Mouse (Mus musculus): ENCODE results near the gene Ly6g6c. TPM values are rescaled to one million over a fixed set of nuclear protein-coding genes. Genes with fewer than 3 reads are reported as not detected.

Ly6g6c gene
- polyA plus RNA-seq, 1 experiment from 2014 or later = not detected

Other genes with a start within 250 kb of the Ly6g6c start
- gene Stk19, start 228.4 kb upstream of the Ly6g6c start, polyA plus RNA-seq (2015; fragmentation: Illumina TruSeq; extraction: RNeasy Lipid Tissue Mini Kit (QIAGEN cat#74804); ENCODE audit: low read depth, low replicate concordance) = 67.9 TPM
- 37.4 TPM for gene Dxo, start 228.4 kb upstream of the Ly6g6c start, polyA plus RNA-seq (2015; fragmentation: Illumina TruSeq; extraction: RNeasy Lipid Tissue Mini Kit (QIAGEN cat#74804); ENCODE audit: low read depth, low replicate concordance)
- 47.0 TPM for gene Skiv2l, start 215.2 kb upstream of the Ly6g6c start, polyA plus RNA-seq (2015; fragmentation: Illumina TruSeq; extraction: RNeasy Lipid Tissue Mini Kit (QIAGEN cat#74804); ENCODE audit: low read depth, low replicate concordance)
- gene Nelfe, start 215.0 kb upstream of the Ly6g6c start, polyA plus RNA-seq (2015; fragmentation: Illumina TruSeq; extraction: RNeasy Lipid Tissue Mini Kit (QIAGEN cat#74804); ENCODE audit: low read depth, low replicate concordance) = 35.3 TPM
- gene Cfb, start 202.9 kb upstream of the Ly6g6c start, polyA plus RNA-seq (2015; fragmentation: Illumina TruSeq; extraction: RNeasy Lipid Tissue Mini Kit (QIAGEN cat#74804); ENCODE audit: low read depth, low replicate concordance) = 0.31 TPM
- gene Zbtb12, start 185.9 kb upstream of the Ly6g6c start, polyA plus RNA-seq (2015; fragmentation: Illumina TruSeq; extraction: RNeasy Lipid Tissue Mini Kit (QIAGEN cat#74804); ENCODE audit: low read depth, low replicate concordance) = 5.7 TPM
- gene Gm20547, start 183.3 kb upstream of the Ly6g6c start, polyA plus RNA-seq (2015; fragmentation: Illumina TruSeq; extraction: RNeasy Lipid Tissue Mini Kit (QIAGEN cat#74804); ENCODE audit: low read depth, low replicate concordance) = not detected
- gene C2, start 167.1 kb upstream of the Ly6g6c start, polyA plus RNA-seq (2015; fragmentation: Illumina TruSeq; extraction: RNeasy Lipid Tissue Mini Kit (QIAGEN cat#74804); ENCODE audit: low read depth, low replicate concordance) = 1.5 TPM
- gene Ehmt2, start 166.9 kb upstream of the Ly6g6c start, polyA plus RNA-seq (2015; fragmentation: Illumina TruSeq; extraction: RNeasy Lipid Tissue Mini Kit (QIAGEN cat#74804); ENCODE audit: low read depth, low replicate concordance) = 122 TPM
- gene Slc44a4, start 150.9 kb upstream of the Ly6g6c start, polyA plus RNA-seq (2015; fragmentation: Illumina TruSeq; extraction: RNeasy Lipid Tissue Mini Kit (QIAGEN cat#74804); ENCODE audit: low read depth, low replicate concordance) = 0.19 TPM
- 51.2 TPM for gene Neu1, start 134.1 kb upstream of the Ly6g6c start, polyA plus RNA-seq (2015; fragmentation: Illumina TruSeq; extraction: RNeasy Lipid Tissue Mini Kit (QIAGEN cat#74804); ENCODE audit: low read depth, low replicate concordance)
- 8.3 TPM for gene Hspa1b, start 106.2 kb upstream of the Ly6g6c start, polyA plus RNA-seq (2015; fragmentation: Illumina TruSeq; extraction: RNeasy Lipid Tissue Mini Kit (QIAGEN cat#74804); ENCODE audit: low read depth, low replicate concordance)
- not detected for gene Gm20481, start 95.5 kb upstream of the Ly6g6c start, polyA plus RNA-seq (2015; fragmentation: Illumina TruSeq; extraction: RNeasy Lipid Tissue Mini Kit (QIAGEN cat#74804); ENCODE audit: low read depth, low replicate concordance)
- gene Hspa1a, start 93.2 kb upstream of the Ly6g6c start, polyA plus RNA-seq (2015; fragmentation: Illumina TruSeq; extraction: RNeasy Lipid Tissue Mini Kit (QIAGEN cat#74804); ENCODE audit: low read depth, low replicate concordance) = 8.4 TPM
- gene Hspa1l, start 92.7 kb upstream of the Ly6g6c start, polyA plus RNA-seq (2015; fragmentation: Illumina TruSeq; extraction: RNeasy Lipid Tissue Mini Kit (QIAGEN cat#74804); ENCODE audit: low read depth, low replicate concordance) = 0.36 TPM
- gene Lsm2, start 83.5 kb upstream of the Ly6g6c start, polyA plus RNA-seq (2015; fragmentation: Illumina TruSeq; extraction: RNeasy Lipid Tissue Mini Kit (QIAGEN cat#74804); ENCODE audit: low read depth, low replicate concordance) = 26.4 TPM
- 22.8 TPM for gene Vars, start 64.4 kb upstream of the Ly6g6c start, polyA plus RNA-seq (2015; fragmentation: Illumina TruSeq; extraction: RNeasy Lipid Tissue Mini Kit (QIAGEN cat#74804); ENCODE audit: low read depth, low replicate concordance)
- 0.71 TPM for gene Vwa7, start 48.8 kb upstream of the Ly6g6c start, polyA plus RNA-seq (2015; fragmentation: Illumina TruSeq; extraction: RNeasy Lipid Tissue Mini Kit (QIAGEN cat#74804); ENCODE audit: low read depth, low replicate concordance)
- gene Sapcd1, start 37.4 kb upstream of the Ly6g6c start, polyA plus RNA-seq (2015; fragmentation: Illumina TruSeq; extraction: RNeasy Lipid Tissue Mini Kit (QIAGEN cat#74804); ENCODE audit: low read depth, low replicate concordance) = not detected
- gene Msh5, start 18.6 kb upstream of the Ly6g6c start, polyA plus RNA-seq (2015; fragmentation: Illumina TruSeq; extraction: RNeasy Lipid Tissue Mini Kit (QIAGEN cat#74804); ENCODE audit: low read depth, low replicate concordance) = 0.67 TPM
- gene Clic1, start 15.4 kb upstream of the Ly6g6c start, polyA plus RNA-seq (2015; fragmentation: Illumina TruSeq; extraction: RNeasy Lipid Tissue Mini Kit (QIAGEN cat#74804); ENCODE audit: low read depth, low replicate concordance) = 22.1 TPM
- 19.3 TPM for gene Ddah2, start 6.4 kb upstream of the Ly6g6c start, polyA plus RNA-seq (2015; fragmentation: Illumina TruSeq; extraction: RNeasy Lipid Tissue Mini Kit (QIAGEN cat#74804); ENCODE audit: low read depth, low replicate concordance)
- not detected for gene Mpig6b, start 796 bp downstream of the Ly6g6c start, polyA plus RNA-seq (2015; fragmentation: Illumina TruSeq; extraction: RNeasy Lipid Tissue Mini Kit (QIAGEN cat#74804); ENCODE audit: low read depth, low replicate concordance)
- gene Ly6g6e, start 11.5 kb downstream of the Ly6g6c start, polyA plus RNA-seq (2015; fragmentation: Illumina TruSeq; extraction: RNeasy Lipid Tissue Mini Kit (QIAGEN cat#74804); ENCODE audit: low read depth, low replicate concordance) = 5.5 TPM
- gene Ly6g6d, start 12.7 kb downstream of the Ly6g6c start, polyA plus RNA-seq (2015; fragmentation: Illumina TruSeq; extraction: RNeasy Lipid Tissue Mini Kit (QIAGEN cat#74804); ENCODE audit: low read depth, low replicate concordance) = 1.8 TPM
- gene Ly6g6f, start 20.2 kb downstream of the Ly6g6c start, polyA plus RNA-seq (2015; fragmentation: Illumina TruSeq; extraction: RNeasy Lipid Tissue Mini Kit (QIAGEN cat#74804); ENCODE audit: low read depth, low replicate concordance) = 0.70 TPM
- 106 TPM for gene Abhd16a, start 23.9 kb downstream of the Ly6g6c start, polyA plus RNA-seq (2015; fragmentation: Illumina TruSeq; extraction: RNeasy Lipid Tissue Mini Kit (QIAGEN cat#74804); ENCODE audit: low read depth, low replicate concordance)
- gene Ly6g5c, start 42.9 kb downstream of the Ly6g6c start, polyA plus RNA-seq (2015; fragmentation: Illumina TruSeq; extraction: RNeasy Lipid Tissue Mini Kit (QIAGEN cat#74804); ENCODE audit: low read depth, low replicate concordance) = not detected
- gene Ly6g5b, start 50.0 kb downstream of the Ly6g6c start, polyA plus RNA-seq (2015; fragmentation: Illumina TruSeq; extraction: RNeasy Lipid Tissue Mini Kit (QIAGEN cat#74804); ENCODE audit: low read depth, low replicate concordance) = not detected
- 24.9 TPM for gene Gpank1, start 56.1 kb downstream of the Ly6g6c start, polyA plus RNA-seq (2015; fragmentation: Illumina TruSeq; extraction: RNeasy Lipid Tissue Mini Kit (QIAGEN cat#74804); ENCODE audit: low read depth, low replicate concordance)
- 221 TPM for gene Csnk2b, start 56.7 kb downstream of the Ly6g6c start, polyA plus RNA-seq (2015; fragmentation: Illumina TruSeq; extraction: RNeasy Lipid Tissue Mini Kit (QIAGEN cat#74804); ENCODE audit: low read depth, low replicate concordance)
- 18.0 TPM for gene D17H6S53E, start 61.0 kb downstream of the Ly6g6c start, polyA plus RNA-seq (2015; fragmentation: Illumina TruSeq; extraction: RNeasy Lipid Tissue Mini Kit (QIAGEN cat#74804); ENCODE audit: low read depth, low replicate concordance)
- gene Apom, start 66.7 kb downstream of the Ly6g6c start, polyA plus RNA-seq (2015; fragmentation: Illumina TruSeq; extraction: RNeasy Lipid Tissue Mini Kit (QIAGEN cat#74804); ENCODE audit: low read depth, low replicate concordance) = not detected
- gene Bag6, start 69.8 kb downstream of the Ly6g6c start, polyA plus RNA-seq (2015; fragmentation: Illumina TruSeq; extraction: RNeasy Lipid Tissue Mini Kit (QIAGEN cat#74804); ENCODE audit: low read depth, low replicate concordance) = 159 TPM
- gene Prrc2a, start 99.5 kb downstream of the Ly6g6c start, polyA plus RNA-seq (2015; fragmentation: Illumina TruSeq; extraction: RNeasy Lipid Tissue Mini Kit (QIAGEN cat#74804); ENCODE audit: low read depth, low replicate concordance) = 185 TPM
- 19.0 TPM for gene Aif1, start 110.7 kb downstream of the Ly6g6c start, polyA plus RNA-seq (2015; fragmentation: Illumina TruSeq; extraction: RNeasy Lipid Tissue Mini Kit (QIAGEN cat#74804); ENCODE audit: low read depth, low replicate concordance)
- 9.3 TPM for gene Lst1, start 123.1 kb downstream of the Ly6g6c start, polyA plus RNA-seq (2015; fragmentation: Illumina TruSeq; extraction: RNeasy Lipid Tissue Mini Kit (QIAGEN cat#74804); ENCODE audit: low read depth, low replicate concordance)
- gene Ltb, start 129.1 kb downstream of the Ly6g6c start, polyA plus RNA-seq (2015; fragmentation: Illumina TruSeq; extraction: RNeasy Lipid Tissue Mini Kit (QIAGEN cat#74804); ENCODE audit: low read depth, low replicate concordance) = 0.55 TPM
- gene Tnf, start 136.6 kb downstream of the Ly6g6c start, polyA plus RNA-seq (2015; fragmentation: Illumina TruSeq; extraction: RNeasy Lipid Tissue Mini Kit (QIAGEN cat#74804); ENCODE audit: low read depth, low replicate concordance) = not detected
- not detected for gene Lta, start 140.0 kb downstream of the Ly6g6c start, polyA plus RNA-seq (2015; fragmentation: Illumina TruSeq; extraction: RNeasy Lipid Tissue Mini Kit (QIAGEN cat#74804); ENCODE audit: low read depth, low replicate concordance)
- gene Gm16181, start 155.4 kb downstream of the Ly6g6c start, polyA plus RNA-seq (2015; fragmentation: Illumina TruSeq; extraction: RNeasy Lipid Tissue Mini Kit (QIAGEN cat#74804); ENCODE audit: low read depth, low replicate concordance) = not detected
- gene Atp6v1g2, start 168.3 kb downstream of the Ly6g6c start, polyA plus RNA-seq (2015; fragmentation: Illumina TruSeq; extraction: RNeasy Lipid Tissue Mini Kit (QIAGEN cat#74804); ENCODE audit: low read depth, low replicate concordance) = 711 TPM
- gene Nfkbil1, start 170.4 kb downstream of the Ly6g6c start, polyA plus RNA-seq (2015; fragmentation: Illumina TruSeq; extraction: RNeasy Lipid Tissue Mini Kit (QIAGEN cat#74804); ENCODE audit: low read depth, low replicate concordance) = 11.4 TPM
- 206 TPM for gene Ddx39b, start 176.4 kb downstream of the Ly6g6c start, polyA plus RNA-seq (2015; fragmentation: Illumina TruSeq; extraction: RNeasy Lipid Tissue Mini Kit (QIAGEN cat#74804); ENCODE audit: low read depth, low replicate concordance)
- gene H2-D1, start 197.3 kb downstream of the Ly6g6c start, polyA plus RNA-seq (2015; fragmentation: Illumina TruSeq; extraction: RNeasy Lipid Tissue Mini Kit (QIAGEN cat#74804); ENCODE audit: low read depth, low replicate concordance) = 50.0 TPM